Comparison of ENCODE assay signal across 10 mouse cellular contexts in the genomic region with DNA sequence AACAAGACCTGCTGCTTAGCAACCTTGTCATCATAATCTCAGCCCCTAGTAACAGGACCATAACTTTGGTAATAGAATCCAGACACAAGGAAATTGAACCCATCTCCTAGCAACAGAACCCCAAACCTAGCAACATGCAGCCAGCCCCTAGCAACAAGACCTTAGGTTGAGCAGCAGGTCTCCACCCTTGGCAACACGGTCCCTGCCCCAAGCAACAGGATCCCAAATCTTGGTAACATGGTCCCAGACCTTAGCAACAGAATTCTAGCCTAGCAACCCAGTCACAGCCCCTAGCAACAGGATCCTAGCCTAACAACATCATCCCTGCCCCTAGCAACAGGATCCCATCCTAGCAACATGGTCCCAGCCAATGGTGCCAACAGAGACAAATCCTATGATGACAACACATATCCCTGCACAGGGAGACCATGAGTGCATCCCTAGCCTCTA. TPM values are rescaled to one million over a fixed set of nuclear protein-coding genes. Genes with fewer than 3 reads are reported as not detected.
DNase-seq lines count a peak whose midpoint lies in the region; ATAC-seq and TF ChIP-seq lines count a peak whose summit lies in the region.
"Had no signal": no experiment of that assay in that cellular context is flagged by ENCODE, and none has a peak within 500 bp of the region (broad histone marks: within the 10 kb centered on the region; RNA-seq: fewer than 3 reads in every experiment).

No protein-coding gene starts in this region.

- no peak for TF ChIP-seq POLR2A in olfactory bulb, adult 2 months (IDR thresholded peaks at IDR 0.05; ENCODE audit: insufficient read depth, low read depth, low read length)

- H3K4me2 ChIP-seq in intestine, embryonic 15.5 days (replicated peaks), result no peak overlapping the region
- H3K4me2 ChIP-seq in intestine, postnatal 0 days (replicated peaks; ENCODE audit: low read depth), result no peak overlapping the region
- no peak overlapping the region for H3K4me2 ChIP-seq in limb, embryonic 11.5 days (ENCODE audit: low read depth, severe bottlenecking)

- peak; percentile 51 for DNase-seq in hindbrain, embryonic 10.5 days (ENCODE audit: low spot score)
- DNase-seq in limb, embryonic 11.5 days (ENCODE audit: low spot score), result peak; percentile 66
- DNase-seq in B cell, adult 2 months, result no peak
- DNase-seq in kidney, postnatal 25 days, result no peak
- DNase-seq: cerebellum, postnatal 36 days had no signal

- 20% methylated on average over 1 of the region's 1 CpGs for WGBS in intestine, embryonic 15.5 days
- 13% methylated on average over 1 of the region's 1 CpGs for WGBS in intestine, postnatal 0 days
- WGBS in hindbrain, embryonic 10.5 days, result 45% methylated on average over 1 of the region's 1 CpGs
- WGBS in limb, embryonic 11.5 days, result 32% methylated on average over 1 of the region's 1 CpGs
- WGBS in olfactory bulb, adult 2 months, result 16% methylated on average over 1 of the region's 1 CpGs

- no peak overlapping the region for H3K27ac ChIP-seq in intestine, embryonic 15.5 days
- H3K27ac ChIP-seq in intestine, postnatal 0 days (ENCODE audit: low read depth, low read length), result no peak overlapping the region
- no peak overlapping the region for H3K27ac ChIP-seq in hindbrain, embryonic 10.5 days
- H3K27ac ChIP-seq in limb, embryonic 11.5 days (replicated peaks; ENCODE audit: low read depth, low read length), result no peak overlapping the region
- H3K27ac ChIP-seq in olfactory bulb, adult 2 months (ENCODE audit: insufficient read depth, low read depth, low read length), result peak overlapping the region; percentile 89
- H3K27ac ChIP-seq: heart, embryonic 10.5 days had no signal

- no peaks in the 10 kb centered on the region; the same call in 1 of the 2 replicates for H3K27me3 ChIP-seq in intestine, embryonic 15.5 days (replicated peaks)
- no peaks in the 10 kb centered on the region for H3K27me3 ChIP-seq in intestine, postnatal 0 days (replicated peaks; ENCODE audit: control insufficient read depth, insufficient read depth, low read length)
- H3K27me3 ChIP-seq in hindbrain, embryonic 10.5 days (ENCODE audit: insufficient read depth, poor library complexity, severe bottlenecking), result no peaks in the 10 kb centered on the region; the same call in 1 of the 2 replicates
- no peaks in the 10 kb centered on the region for H3K27me3 ChIP-seq in limb, embryonic 11.5 days (ENCODE audit: control insufficient read depth, insufficient read depth, low read length)

- no peaks in the 10 kb centered on the region for H3K9me3 ChIP-seq in intestine, embryonic 15.5 days
- no peaks in the 10 kb centered on the region for H3K9me3 ChIP-seq in intestine, postnatal 0 days (ENCODE audit: control insufficient read depth)
- no peaks in the 10 kb centered on the region for H3K9me3 ChIP-seq in hindbrain, embryonic 10.5 days
- no peaks in the 10 kb centered on the region for H3K9me3 ChIP-seq in limb, embryonic 11.5 days (ENCODE audit: control insufficient read depth, low read length)
- H3K9me3 ChIP-seq: heart, embryonic 10.5 days had no signal

- no peaks in the 10 kb centered on the region for H3K36me3 ChIP-seq in intestine, embryonic 15.5 days
- no peaks in the 10 kb centered on the region for H3K36me3 ChIP-seq in intestine, postnatal 0 days (ENCODE audit: control insufficient read depth, insufficient read depth)
- no peaks in the 10 kb centered on the region for H3K36me3 ChIP-seq in hindbrain, embryonic 10.5 days
- no peaks in the 10 kb centered on the region for H3K36me3 ChIP-seq in limb, embryonic 11.5 days (ENCODE audit: control insufficient read depth, insufficient read depth, low read length)
- H3K36me3 ChIP-seq: heart, embryonic 10.5 days had no signal

- no peak for TF ChIP-seq CTCF in intestine, postnatal 0 days (IDR thresholded peaks at IDR 0.05; ENCODE audit: low read depth)
- no peak for TF ChIP-seq CTCF in olfactory bulb, adult 2 months (IDR thresholded peaks at IDR 0.05; ENCODE audit: insufficient read depth, low read depth, low read length)

- no peaks in the 10 kb centered on the region for H3K4me1 ChIP-seq in intestine, embryonic 15.5 days (replicated peaks)
- no peaks in the 10 kb centered on the region for H3K4me1 ChIP-seq in intestine, postnatal 0 days (replicated peaks; ENCODE audit: control insufficient read depth, insufficient read depth, low read length)
- H3K4me1 ChIP-seq in hindbrain, embryonic 10.5 days (replicated peaks), result peaks cover 10% of the 10 kb centered on the region
- H3K4me1 ChIP-seq in limb, embryonic 11.5 days (ENCODE audit: control insufficient read depth, insufficient read depth, low read length), result 0 out of 2 replicates have a peak, but pooled peaks cover 2% of the 10 kb centered on the region
- H3K4me1 ChIP-seq in olfactory bulb, adult 2 months (ENCODE audit: control insufficient read depth, insufficient read depth, low read length), result peaks cover 11% of the 10 kb centered on the region
- H3K4me1 ChIP-seq: heart, embryonic 10.5 days had no signal

- ATAC-seq in intestine, embryonic 15.5 days, result peak; percentile 44; the same call in 1 of the 2 replicates
- no peak for ATAC-seq in intestine, postnatal 0 days
- ATAC-seq in limb, embryonic 11.5 days (ENCODE audit: insufficient number of reproducible peaks, low FRiP score, low TSS enrichment, low read depth), result peak; percentile 78; the same call in 1 of the 2 replicates
- ATAC-seq in monocyte, adult 5-6 weeks (replicated peaks; ENCODE audit: insufficient number of reproducible peaks, low FRiP score, low TSS enrichment, poor library complexity, severe bottlenecking), result no peak

- H3K9ac ChIP-seq in intestine, embryonic 15.5 days, result no peak overlapping the region
- H3K9ac ChIP-seq in intestine, postnatal 0 days (ENCODE audit: low read depth, low read length), result no peak overlapping the region
- no peak overlapping the region for H3K9ac ChIP-seq in limb, embryonic 11.5 days (ENCODE audit: low read length)

- no peak overlapping the region for H3K4me3 ChIP-seq in intestine, embryonic 15.5 days (replicated peaks)
- no peak overlapping the region for H3K4me3 ChIP-seq in intestine, postnatal 0 days (ENCODE audit: low read depth, low read length)
- no peak overlapping the region for H3K4me3 ChIP-seq in hindbrain, embryonic 10.5 days
- no peak overlapping the region for H3K4me3 ChIP-seq in limb, embryonic 11.5 days (ENCODE audit: low read depth, low read length)
- no peak overlapping the region for H3K4me3 ChIP-seq in olfactory bulb, adult 2 months (ENCODE audit: insufficient read depth, low read depth, low read length)
- H3K4me3 ChIP-seq: heart, embryonic 10.5 days had no signal

RNA-seq across cellular contexts. Expression of a gene that starts 9.4 kb away (rescaled TPM):
- 23.6 and 28.6 TPM in 2 replicates for polyA plus RNA-seq in intestine, embryonic 15.5 days (2015; fragmentation: Nextera tagmentation; extraction: Ambion mirVana)
- polyA plus RNA-seq in intestine, postnatal 0 days (2015; fragmentation: Nextera tagmentation; extraction: Ambion mirVana), result 15.6 and 16.9 TPM in 2 replicates
- 1.4 and 1.5 TPM in 2 replicates for polyA plus RNA-seq in hindbrain, embryonic 10.5 days (2016; fragmentation: Nextera tagmentation; extraction: Ambion mirVana)
- 5.6 and 5.9 TPM in 2 replicates for polyA plus RNA-seq in limb, embryonic 11.5 days (2014; fragmentation: Nextera tagmentation; extraction: Ambion mirVana)
- not detected in 2 replicates for polyA plus RNA-seq in olfactory bulb, adult 2 months (2012; ENCODE audit: insufficient read depth, insufficient read length, low replicate concordance, missing spikeins)
- total RNA-seq in monocyte, adult 5-6 weeks (2017), result not detected in 3 replicates

RNA-seq across cellular contexts. Expression of a gene that starts 9.4 kb away (rescaled TPM):
- polyA plus RNA-seq in intestine, embryonic 15.5 days (2015; fragmentation: Nextera tagmentation; extraction: Ambion mirVana), result not detected in 2 replicates
- polyA plus RNA-seq in intestine, postnatal 0 days (2015; fragmentation: Nextera tagmentation; extraction: Ambion mirVana), result not detected in 2 replicates
- not detected in 2 replicates for polyA plus RNA-seq in hindbrain, embryonic 10.5 days (2016; fragmentation: Nextera tagmentation; extraction: Ambion mirVana)
- polyA plus RNA-seq in limb, embryonic 11.5 days (2014; fragmentation: Nextera tagmentation; extraction: Ambion mirVana), result not detected in 2 replicates
- polyA plus RNA-seq in olfactory bulb, adult 2 months (2012; ENCODE audit: insufficient read depth, insufficient read length, low replicate concordance, missing spikeins), result not detected in 2 replicates
- not detected in 3 replicates for total RNA-seq in monocyte, adult 5-6 weeks (2017)
- polyA plus RNA-seq: heart, embryonic 10.5 days had no signal

RNA-seq across cellular contexts. Expression of a gene that starts 14.2 kb away (rescaled TPM):
- 62.8 and 63.0 TPM in 2 replicates for polyA plus RNA-seq in intestine, embryonic 15.5 days (2015; fragmentation: Nextera tagmentation; extraction: Ambion mirVana)
- polyA plus RNA-seq in intestine, postnatal 0 days (2015; fragmentation: Nextera tagmentation; extraction: Ambion mirVana), result 47.6 and 48.5 TPM in 2 replicates
- polyA plus RNA-seq in hindbrain, embryonic 10.5 days (2016; fragmentation: Nextera tagmentation; extraction: Ambion mirVana), result 66.0 and 76.6 TPM in 2 replicates
- polyA plus RNA-seq in limb, embryonic 11.5 days (2014; fragmentation: Nextera tagmentation; extraction: Ambion mirVana), result 67.2 and 70.9 TPM in 2 replicates
- polyA plus RNA-seq in olfactory bulb, adult 2 months (2012; ENCODE audit: insufficient read depth, insufficient read length, low replicate concordance, missing spikeins), result not detected in 2 replicates
- total RNA-seq in monocyte, adult 5-6 weeks (2017), result 8.9 to 28.4 TPM (median 25.4 TPM) in 3 replicates

RNA-seq across cellular contexts. Expression of a gene that starts 17.3 kb away (rescaled TPM):
- polyA plus RNA-seq in intestine, embryonic 15.5 days (2015; fragmentation: Nextera tagmentation; extraction: Ambion mirVana), result 7.6 and 8.2 TPM in 2 replicates
- 1.9 and 2.2 TPM in 2 replicates for polyA plus RNA-seq in intestine, postnatal 0 days (2015; fragmentation: Nextera tagmentation; extraction: Ambion mirVana)
- 20.5 and 22.6 TPM in 2 replicates for polyA plus RNA-seq in hindbrain, embryonic 10.5 days (2016; fragmentation: Nextera tagmentation; extraction: Ambion mirVana)
- 4.8 and 6.5 TPM in 2 replicates for polyA plus RNA-seq in limb, embryonic 11.5 days (2014; fragmentation: Nextera tagmentation; extraction: Ambion mirVana)
- polyA plus RNA-seq in olfactory bulb, adult 2 months (2012; ENCODE audit: insufficient read depth, insufficient read length, low replicate concordance, missing spikeins), result not detected in 2 replicates
- total RNA-seq in monocyte, adult 5-6 weeks (2017), result not detected in 3 replicates

RNA-seq across cellular contexts. Expression of a gene that starts 27.0 kb away (rescaled TPM):
- 137 and 144 TPM in 2 replicates for polyA plus RNA-seq in intestine, embryonic 15.5 days (2015; fragmentation: Nextera tagmentation; extraction: Ambion mirVana)
- 88.0 and 89.6 TPM in 2 replicates for polyA plus RNA-seq in intestine, postnatal 0 days (2015; fragmentation: Nextera tagmentation; extraction: Ambion mirVana)
- 243 and 244 TPM in 2 replicates for polyA plus RNA-seq in hindbrain, embryonic 10.5 days (2016; fragmentation: Nextera tagmentation; extraction: Ambion mirVana)
- polyA plus RNA-seq in limb, embryonic 11.5 days (2014; fragmentation: Nextera tagmentation; extraction: Ambion mirVana), result 171 and 175 TPM in 2 replicates
- not detected in 2 replicates for polyA plus RNA-seq in olfactory bulb, adult 2 months (2012; ENCODE audit: insufficient read depth, insufficient read length, low replicate concordance, missing spikeins)
- total RNA-seq in monocyte, adult 5-6 weeks (2017), result 76.0 to 109 TPM (median 89.7 TPM) in 3 replicates

Comparison
In these comparisons a context has a peak if more than half of its experiments do, and no peak if none do; other contexts are left out.
1. ATAC-seq: peak in intestine, embryonic 15.5 days (single experiment) and limb, embryonic 11.5 days (single experiment); none in intestine, postnatal 0 days (single experiment) and monocyte, adult 5-6 weeks (single experiment).
2. DNase-seq: peak in hindbrain, embryonic 10.5 days (single experiment) and limb, embryonic 11.5 days (single experiment); none in B cell, adult 2 months (0 of 2) and kidney, postnatal 25 days (0 of 2).
3. RNA of a gene that starts 14.2 kb away (polyA plus RNA-seq): 66.0 to 76.6 TPM in hindbrain, embryonic 10.5 days, 67.2 to 70.9 TPM in limb, embryonic 11.5 days, 62.8 to 63.0 TPM in intestine, embryonic 15.5 days and 47.6 to 48.5 TPM in intestine, postnatal 0 days; not detected in olfactory bulb, adult 2 months; every median in the first group is over 10 times any median in the second.